Mouse (Mus musculus) 416B (cell line): ENCODE measurements around the gene Sh3rf1.
A peak's percentile ranks its signal among the peaks of the same experiment; 100 is the strongest.

Source experiments
- DNase-seq: peaks from one replicate; pipeline ENCODE4 v3.0.0; 2011; ENCODE audit warnings: low read depth

Sh3rf1 gene

DNA sequence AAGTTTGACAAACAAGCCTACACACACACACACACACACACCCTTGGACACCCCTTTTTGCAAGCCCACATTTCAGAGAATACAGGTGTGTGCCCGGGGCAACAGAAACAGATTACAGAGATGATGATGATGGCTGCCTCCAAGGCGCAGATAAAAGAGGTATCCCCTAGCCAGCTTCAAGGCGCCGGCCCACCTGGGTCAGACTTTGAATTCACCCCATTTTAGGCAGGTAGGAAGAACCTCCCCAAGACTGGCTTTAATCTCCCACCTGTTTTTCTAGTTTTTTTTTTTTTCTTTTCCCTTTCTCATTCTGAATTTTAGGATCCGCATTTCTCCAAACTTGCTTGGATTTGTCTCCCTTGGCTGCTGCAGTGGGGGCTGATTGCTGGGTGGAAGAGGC lies 389 bp upstream of the Sh3rf1 start:
- DNase-seq, result no peak

DNA sequence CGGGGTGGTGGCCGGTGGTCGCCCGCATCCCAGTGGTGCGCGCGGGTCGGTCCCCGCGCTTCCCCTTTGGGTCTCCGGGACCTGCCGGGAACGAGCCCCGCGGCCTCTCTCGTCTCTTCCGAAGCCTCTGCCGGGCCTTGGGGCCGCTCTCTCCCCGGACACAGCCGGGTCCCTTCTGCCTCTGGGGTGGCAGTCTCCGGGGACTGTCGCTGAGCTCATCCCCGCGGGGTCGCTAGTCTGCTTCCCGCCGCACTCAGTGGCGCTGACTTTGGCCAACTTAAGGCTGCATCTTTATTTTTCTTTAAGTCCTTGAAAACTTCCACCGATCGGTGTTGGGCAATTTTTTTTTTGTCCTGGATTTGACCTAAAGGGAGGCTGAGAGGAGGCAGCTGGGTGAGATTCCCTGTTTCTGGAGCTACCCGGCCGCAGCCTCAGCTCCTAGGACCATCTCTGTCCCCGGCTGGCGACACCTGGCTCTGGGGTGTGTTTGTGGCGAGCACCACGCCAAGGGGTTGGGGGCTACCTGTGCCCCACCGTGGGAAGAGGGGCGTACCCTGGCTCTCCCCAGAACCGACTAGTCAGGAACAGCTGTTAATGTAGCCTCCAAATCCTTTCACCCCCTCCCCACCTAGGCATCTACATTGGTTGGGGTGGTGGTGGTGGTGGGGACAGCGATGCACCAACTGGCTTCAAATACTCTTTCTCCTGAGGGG lies 864 bp downstream of the Sh3rf1 start:
- DNase-seq, result peak; percentile 58

DNA sequence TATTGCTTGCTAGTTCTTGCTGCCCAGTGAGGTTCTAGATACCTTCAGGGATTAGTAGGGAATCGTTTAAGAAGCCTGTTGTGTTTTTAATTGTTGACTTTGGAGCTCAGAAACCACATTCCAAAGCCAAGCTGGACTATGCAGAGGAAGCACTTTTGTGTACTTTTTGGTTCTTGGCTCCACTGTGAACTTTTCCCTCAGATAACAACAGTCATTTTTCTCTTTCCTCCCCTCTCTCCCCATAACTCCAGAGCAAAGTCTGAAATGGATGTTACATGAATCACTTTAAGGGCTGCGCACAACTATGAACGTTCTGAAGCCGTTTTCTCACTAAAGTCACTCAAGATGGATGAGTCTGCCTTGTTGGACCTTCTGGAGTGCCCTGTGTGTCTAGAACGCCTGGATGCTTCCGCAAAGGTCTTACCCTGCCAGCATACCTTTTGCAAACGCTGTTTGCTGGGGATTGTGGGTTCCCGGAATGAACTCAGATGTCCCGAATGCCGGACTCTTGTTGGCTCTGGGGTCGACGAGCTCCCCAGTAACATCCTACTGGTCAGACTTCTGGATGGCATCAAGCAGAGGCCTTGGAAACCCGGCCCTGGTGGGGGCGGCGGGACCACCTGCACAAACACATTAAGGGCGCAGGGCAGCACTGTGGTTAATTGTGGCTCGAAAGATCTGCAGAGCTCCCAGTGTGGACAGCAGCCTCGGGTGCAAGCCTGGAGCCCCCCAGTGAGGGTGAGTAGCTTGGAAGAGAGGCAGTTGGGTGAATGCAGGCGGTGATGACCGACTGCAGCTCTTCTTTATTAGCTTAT lies 2.1 kb downstream of the Sh3rf1 start:
- no peak for DNase-seq

DNA sequence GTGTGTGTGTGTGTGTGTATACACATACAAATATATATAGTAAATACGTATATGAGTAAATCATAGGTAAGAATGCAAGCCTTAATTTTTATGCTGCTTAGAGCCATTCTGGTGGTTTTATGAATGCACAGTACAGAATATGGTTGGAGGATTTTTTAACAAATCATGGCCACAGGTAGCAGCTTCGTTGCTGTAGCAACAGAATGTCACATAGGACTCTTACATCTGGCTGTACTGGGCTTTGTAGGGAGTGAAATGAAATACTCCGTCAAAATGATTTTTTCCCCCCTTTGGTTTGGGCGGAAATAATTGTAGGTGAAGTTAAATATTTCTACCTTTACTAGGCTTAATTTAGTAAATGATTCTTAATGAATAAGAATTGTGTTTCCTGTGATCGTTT lies 3.0 kb downstream of the Sh3rf1 start:
- DNase-seq, result no peak

DNA sequence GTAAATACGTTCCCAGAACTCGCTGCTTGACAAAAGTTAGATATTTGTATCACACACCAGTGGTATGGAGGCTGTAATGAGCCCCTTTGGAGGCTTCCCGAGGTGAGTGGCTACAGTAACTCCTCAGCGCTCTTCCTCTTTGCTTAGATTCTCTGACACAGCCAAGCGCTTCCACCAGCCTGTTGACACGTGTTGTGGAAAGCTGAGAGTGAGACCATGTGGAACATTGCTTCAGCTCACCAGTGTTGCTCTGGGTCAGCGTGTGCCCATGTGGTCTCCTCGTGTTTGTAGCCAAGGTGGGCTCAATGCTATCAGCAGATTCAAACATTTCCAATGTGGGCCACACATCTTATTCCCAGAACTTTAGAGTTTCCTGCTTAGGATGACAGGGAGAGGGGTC lies 5.0 kb downstream of the Sh3rf1 start:
- no peak for DNase-seq

DNA sequence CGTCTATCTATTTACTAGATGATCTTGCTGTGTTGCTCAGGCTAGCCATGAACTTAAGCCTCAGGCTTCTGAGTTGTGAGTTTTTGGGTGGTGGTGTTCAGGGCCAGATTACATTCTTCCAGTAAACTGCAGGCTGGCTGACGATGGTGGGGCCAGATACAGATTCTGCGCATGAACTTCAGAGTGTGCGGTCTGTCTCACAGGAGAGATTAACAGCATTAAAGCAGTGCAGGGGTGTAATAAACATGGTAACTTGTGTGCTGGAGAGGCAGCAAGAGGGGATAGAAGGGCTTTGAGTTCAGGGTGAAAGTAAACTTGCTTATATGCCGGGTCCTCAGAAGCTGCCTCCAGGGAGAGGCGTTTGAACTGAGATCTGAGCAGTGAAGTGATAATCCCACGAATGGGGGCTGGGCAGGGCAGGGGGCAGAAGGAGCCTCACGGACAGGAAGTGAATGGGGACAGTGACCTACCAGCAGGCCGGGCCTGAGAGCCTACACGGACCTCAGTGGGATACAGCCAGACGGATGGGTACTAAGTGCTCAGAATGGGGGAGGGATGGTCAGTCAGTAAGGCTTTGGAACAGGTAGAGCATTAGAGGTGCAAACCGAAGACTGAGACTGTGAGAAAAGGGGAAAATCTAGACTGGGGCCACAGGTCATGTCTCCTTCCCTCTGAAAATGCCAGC lies 6.0 kb downstream of the Sh3rf1 start:
- no peak for DNase-seq

DNA sequence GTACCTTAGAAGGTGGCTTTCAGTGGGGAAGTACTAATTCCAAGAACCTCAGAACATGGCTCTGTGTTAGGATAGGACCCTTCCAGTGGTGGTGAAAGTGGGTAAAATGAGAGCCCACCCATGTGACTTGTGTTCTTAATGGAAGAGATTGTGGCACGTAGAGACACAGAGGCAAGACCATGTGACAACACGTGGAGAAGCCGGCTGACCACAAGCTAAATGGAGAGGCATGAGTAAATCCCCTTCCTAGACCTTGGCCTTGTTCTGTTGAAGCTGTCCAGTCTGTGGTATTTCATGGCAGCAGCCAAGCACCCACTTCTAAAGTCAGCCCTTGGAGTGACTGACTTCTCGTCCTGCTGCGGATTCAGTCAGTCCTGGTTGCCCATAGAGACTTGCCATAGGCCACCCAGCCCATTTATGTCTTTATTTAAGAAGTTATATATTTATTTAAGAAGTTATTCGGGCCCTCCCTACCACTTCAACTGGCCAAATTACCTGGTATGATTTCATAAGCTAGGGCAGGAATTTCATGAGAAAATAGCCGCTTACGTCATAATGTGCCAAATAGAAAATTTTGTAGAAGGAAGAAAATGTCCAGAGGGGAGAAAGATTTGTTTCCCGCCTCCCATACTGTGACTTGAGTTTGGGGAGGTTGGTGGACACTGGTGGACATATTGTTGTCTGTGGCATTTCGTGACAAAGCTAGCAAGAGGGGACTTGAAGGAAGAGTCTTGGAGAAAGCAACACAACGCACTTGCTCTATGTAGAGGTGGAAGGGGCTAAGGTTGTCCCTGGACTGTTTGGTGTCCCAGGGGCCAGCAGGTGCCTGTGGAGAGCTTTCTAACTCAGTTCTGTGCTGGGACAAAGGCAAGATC lies 7.4 kb downstream of the Sh3rf1 start:
- no peak for DNase-seq

DNA sequence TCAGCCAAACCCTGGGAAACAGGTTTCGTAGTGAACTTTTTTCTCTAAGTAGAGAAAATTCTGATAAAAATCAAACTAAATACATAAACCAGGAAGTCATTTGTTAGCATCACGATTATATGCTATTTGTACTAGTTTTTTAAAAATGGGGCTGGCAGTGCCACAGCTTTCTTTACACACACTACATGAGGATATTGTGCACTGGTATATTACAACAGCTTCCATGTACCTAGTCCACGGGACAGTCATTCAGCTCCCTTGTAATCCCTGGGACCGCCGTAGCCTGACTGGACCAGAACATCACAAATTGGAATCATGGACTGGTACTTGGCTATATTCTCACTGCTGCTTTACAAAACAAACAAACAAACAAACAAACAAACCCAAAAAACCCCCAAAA lies 11.8 kb downstream of the Sh3rf1 start:
- DNase-seq, result no peak

DNA sequence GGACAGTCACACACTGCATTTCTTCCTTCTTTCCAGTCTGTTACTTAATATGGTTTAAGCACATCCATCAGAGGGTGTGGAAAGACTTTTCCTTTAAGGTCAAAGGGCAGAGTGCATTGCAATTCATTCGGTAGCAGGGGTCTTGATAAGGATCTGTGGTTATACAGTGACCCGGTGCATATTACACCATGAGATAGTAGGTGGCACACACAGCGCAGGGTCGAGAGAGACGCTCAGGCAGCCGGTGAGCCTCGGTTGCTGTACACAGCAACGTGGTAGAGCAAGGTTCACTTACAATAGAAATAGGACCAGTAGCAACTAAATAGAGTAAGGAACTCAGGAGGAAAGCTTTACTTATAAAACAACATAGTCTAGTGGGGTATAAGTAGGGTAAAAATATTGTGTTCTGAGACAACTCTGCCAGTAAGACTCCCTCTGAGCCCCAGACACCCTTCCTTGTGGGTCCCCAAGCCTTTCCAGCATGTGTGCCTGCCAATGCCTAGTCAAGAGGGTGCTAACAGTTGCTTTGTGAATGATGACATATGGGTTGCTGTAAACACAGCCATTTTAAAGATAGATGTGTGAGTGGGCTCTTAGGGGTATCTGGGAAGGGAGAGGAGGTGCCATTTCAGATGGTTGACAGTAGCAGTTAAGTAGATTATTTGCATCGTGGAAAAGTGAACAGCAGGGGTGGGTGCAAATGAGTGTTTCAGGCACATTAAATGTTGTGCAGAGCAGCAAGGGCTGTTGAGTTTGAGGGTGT lies 13.0 kb downstream of the Sh3rf1 start:
- peak; percentile 26 for DNase-seq

DNA sequence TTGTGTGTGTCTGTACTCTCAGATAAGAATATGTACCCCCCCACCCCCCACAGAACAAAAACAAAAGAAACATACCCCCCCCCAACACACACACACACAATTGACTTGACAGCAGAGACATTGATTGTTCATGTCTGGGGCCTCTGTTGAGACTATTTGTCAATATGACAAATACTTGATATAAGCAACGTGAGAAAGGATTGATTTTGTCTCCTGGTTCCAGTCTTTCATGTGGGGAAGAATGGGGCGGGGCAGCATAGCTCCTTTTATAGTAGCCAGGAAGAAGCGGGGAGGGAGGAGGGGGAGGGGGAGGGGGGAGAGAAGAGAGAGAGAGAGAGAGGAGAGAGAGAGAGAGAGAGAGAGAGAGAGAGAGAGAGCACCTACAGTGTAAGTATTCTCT lies 15.9 kb downstream of the Sh3rf1 start:
- DNase-seq, result no peak

DNA sequence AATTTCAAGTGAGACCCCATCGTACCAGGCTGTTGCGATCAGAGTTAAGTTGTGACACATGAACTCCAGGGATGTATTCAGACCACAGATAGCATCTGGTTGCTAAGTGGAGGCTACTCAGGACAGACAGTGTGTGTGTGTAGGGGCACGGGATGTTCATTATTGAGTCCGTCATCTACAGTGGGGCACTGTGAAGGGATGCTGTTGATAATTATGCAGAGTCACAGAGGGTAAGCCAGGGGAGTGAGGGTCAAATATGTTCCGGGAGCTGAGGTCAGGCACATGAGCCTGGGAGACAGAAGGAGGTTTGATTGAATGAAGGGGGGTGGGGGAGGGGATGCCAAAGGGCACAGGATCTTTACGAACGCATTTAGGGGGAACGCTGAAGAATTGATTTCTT lies 17.6 kb downstream of the Sh3rf1 start:
- DNase-seq, result no peak

DNA sequence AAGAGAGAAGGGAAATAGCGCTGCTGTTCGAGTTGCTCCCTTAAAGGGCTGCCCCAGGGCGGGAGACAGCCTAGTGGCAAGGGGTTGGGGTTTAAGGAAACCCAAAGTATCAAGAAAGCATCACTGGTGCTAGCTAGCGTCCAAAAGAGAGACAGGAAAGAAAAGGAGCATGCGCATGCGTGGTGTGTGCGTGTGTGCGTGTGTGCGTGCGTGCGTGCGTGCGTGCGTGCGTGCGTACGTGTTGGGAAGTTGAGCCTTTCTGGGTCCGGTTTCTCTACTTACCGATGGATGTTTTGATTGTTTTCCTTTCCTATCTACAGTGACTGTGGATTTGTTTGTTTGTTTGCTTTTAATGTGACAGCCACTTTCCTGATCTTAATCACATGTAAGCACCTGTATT lies 19.2 kb downstream of the Sh3rf1 start:
- DNase-seq, result no peak

DNA sequence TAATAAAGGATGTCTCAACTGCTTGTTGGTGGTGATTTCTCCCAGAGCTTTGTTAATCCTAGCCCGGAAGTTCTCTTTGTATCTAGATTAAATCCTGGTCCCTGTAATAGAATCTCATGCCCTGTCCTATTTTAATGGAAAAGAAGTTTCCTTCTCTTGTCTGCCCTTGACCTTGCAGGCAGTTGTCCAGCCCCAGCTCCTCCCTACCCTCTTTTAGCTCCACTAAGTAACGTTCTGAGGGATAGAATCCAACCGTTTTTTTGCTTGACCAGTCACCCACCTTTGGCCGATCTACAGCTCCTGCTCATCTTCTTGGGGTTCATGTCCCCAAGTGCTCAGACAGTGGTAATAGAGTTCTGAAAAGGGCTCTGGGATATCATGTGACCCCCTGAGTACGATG lies 19.8 kb downstream of the Sh3rf1 start:
- no peak for DNase-seq

DNA sequence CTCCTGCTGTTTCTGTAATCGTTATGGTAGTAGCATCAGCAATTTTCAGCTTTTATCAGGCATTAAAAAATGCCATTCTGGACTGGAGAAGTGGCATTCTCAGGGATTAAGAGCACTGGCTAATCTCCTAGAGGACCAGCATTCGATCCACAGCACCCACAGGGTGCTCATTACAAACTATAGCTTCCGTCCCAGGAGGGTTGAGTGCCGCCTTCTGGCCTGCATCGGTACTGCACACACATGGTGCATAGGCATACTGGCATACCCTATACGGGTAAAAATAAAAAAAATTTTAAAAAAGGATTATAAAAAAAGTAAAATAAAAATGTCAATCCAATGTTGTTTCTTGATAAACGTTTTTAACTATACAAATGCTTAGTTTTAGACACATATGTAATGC lies 20.5 kb downstream of the Sh3rf1 start:
- no peak for DNase-seq

DNA sequence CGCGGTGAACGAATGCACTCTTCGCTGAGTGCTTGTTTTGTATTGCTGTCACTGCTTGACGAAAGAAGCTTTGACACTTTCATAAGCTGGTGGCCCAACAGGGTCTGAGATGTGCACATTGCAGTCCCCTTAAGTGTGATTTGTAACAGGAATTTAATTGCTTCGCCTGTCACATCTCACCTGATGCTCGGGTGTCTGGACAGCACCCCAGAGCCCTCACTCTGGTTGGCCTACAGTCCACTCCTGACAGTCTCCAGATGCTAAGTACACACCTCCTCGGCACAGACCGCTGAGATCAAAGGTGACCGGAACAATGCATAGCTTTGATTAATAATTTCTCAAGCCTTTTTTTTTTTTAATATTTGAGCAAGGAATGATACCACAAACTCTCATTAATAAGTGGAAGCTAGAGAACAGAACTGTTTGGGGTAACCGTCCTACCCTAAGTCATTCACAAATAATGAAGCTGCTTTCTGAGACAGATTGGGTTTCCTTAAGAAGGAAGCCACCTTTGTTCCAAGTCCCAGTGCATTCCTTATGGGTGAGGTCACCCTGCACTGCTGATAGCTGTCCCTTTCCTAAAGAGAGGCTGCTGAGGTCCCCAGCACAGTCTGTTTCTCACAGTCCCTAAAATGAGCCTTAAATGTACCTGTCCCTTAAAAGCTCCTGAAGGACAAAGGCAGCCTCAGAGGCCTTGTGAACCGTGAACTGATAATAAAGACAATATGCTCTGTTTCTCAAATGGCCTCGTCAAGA lies 23.8 kb downstream of the Sh3rf1 start:
- no peak for DNase-seq

DNA sequence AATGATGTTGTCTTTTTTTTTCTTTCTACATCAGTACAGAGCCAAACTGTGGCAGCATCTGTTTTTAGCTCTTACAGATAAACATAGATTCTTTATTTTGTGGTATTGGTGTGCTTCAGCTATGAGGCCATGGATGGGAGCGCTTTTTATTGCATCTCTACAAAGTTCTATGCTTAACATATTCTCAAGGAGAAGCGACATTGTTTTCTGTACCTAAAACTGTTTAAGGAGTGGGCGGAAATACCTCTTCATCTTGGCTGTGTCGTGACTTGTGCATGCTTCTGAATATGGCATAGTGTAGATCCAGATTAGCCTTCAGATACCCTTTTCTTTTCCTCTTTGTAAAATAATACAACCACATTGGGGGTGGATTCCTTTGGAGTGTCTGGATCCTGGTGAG lies 25.8 kb downstream of the Sh3rf1 start:
- DNase-seq, result no peak

DNA sequence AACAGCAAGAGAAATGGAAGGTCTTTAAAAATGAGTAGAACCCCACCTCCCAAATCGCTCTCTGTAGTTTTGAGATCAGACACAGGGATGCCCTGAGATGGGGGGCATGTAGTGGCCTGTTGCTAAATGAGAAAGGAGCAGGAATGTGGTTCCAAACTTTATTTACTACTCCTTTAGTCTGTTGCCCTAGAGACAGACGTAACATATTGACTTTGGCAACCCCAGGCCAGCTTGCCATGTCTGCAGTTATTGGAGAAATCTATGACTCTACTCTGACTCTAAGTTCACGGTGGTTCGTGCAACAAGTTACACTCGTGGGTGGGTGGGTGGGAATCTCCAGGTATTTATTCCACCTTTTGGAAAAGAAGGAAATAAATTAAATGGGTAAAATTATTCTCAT lies 30.5 kb downstream of the Sh3rf1 start:
- DNase-seq, result no peak

DNA sequence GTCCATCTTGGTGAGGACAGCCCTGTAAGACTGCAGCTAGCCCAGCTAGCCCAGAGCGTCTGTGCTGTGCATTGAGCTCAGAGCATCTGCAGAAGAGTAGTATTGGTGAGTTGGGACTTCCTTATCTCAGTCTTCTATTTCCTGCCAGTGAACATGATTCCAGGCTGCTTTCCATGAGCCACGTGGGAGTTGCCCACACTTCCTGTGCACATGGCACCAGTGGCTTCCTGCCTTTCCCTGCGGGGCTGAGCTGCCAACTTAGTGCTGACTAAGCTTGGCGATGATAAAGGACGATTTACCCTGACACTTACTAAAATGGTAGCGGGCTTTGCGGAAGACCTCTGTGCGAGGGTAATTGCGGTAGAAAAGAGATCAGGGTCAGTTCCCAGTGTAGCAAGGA lies 35.2 kb downstream of the Sh3rf1 start:
- DNase-seq, result peak; percentile 78

DNA sequence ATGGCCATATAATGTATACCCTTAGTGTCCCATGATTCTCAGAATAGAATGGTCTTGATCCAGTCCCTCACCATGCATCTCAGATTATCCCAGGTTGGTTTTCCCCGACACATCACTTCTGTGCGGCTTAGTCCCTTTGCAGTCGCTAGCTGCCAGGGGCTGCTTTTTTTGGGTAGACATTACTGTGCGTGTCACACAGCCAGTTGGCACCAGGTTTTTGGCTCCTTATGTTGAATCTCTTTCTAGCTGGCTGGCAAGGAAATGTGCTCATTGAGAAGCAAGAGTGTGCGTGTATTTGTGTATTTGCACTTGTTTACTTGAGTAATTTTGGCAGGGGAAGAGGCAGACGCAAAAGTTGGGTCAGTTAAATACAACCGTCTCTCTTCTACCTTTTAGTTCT lies 35.9 kb downstream of the Sh3rf1 start:
- DNase-seq, result no peak

DNA sequence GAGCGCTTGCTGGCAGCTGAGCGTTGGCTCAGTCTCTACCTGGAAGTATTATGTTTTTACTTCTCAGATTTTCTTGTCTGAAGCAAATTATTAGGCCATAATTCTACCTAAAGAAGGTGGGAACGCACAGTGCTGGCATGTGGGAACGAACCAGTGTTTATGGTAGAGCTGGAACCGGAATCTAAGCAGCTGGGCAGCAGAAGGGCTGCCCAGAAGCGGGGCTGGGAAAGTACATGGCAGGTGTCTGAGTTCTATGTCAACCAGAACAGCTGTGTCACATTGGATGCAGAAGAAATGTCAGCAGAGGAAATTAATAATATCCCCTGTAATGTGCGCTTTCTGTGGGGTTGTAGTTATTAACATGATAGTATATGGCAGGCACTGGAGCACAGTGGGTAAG lies 36.9 kb downstream of the Sh3rf1 start:
- DNase-seq, result no peak

DNA sequence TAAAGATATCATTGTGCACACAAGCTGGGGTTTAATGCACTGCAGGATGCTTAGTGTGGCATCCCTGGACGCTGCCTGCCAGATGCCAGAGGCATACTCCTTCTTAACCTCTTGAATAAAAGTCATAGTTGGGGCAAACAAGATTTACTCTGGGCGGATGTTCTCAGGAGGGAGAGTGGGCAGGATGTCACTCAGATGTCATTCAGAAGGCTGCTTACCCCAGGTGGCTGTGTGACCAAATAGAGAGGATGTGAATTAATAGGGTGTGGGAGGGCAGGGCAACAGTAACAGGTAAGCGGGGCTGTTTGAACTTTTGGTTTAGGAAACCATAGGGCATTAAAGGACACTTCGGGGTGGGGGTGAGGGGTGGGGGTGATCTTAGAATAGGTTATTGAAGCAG lies 37.7 kb downstream of the Sh3rf1 start:
- DNase-seq, result no peak
